Mouse (Mus musculus) c-Kit-positive CD71-positive TER-119-positive erythroid progenitor cells, embryonic 14.5 days (primary cell): ENCODE results near the gene Zkscan1.

Experiments
- DNase-seq: peaks from one replicate; pipeline ENCODE4 v3.0.0-alpha.2; 2013; ENCODE audit warnings: low spot score

Zkscan1 gene

DNA sequence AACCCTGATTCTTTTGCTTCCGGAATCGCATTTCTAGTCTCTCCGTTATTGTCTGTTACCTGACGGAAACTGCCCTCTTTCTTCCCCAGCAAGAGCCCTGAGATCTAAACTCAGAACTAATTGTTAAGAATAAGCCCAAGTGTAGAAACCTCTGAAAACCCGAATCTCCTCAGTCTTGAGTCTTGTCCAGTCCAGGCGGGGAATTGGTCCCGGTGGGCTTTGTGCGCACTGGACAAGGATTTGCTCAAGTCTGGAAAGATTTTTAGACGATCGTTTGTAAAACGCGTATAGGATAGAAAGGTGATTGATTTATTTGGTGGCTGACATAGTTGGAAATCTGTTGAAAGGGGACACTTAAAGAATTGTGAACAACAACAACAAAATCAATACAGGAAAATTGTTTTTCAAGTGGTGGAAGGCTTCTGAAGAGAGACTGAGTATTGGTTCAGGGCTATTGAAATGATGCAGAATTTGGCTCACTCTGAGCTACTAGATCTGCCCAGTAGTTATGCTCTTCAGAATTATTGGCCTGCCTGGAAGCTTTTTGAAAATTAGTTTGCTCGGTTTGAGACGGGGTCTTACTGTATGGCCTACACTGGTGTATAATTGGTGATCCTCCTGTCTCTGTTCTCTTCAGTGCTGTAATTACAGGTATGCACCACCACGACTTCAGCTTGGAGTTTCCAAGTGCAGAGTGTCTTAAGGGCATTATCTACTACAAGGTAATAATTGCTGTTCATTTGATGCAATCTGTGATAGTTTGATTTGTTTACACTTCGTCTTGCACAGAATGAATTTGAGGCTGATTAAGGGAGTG is 32.5 kb downstream of the Zkscan1 start:
- DNase-seq, result peak; percentile 16

GRCm38 (mm10) chr5:138118041-138118440 is 33.2 kb downstream of the Zkscan1 start:
- no peak for DNase-seq

DNA sequence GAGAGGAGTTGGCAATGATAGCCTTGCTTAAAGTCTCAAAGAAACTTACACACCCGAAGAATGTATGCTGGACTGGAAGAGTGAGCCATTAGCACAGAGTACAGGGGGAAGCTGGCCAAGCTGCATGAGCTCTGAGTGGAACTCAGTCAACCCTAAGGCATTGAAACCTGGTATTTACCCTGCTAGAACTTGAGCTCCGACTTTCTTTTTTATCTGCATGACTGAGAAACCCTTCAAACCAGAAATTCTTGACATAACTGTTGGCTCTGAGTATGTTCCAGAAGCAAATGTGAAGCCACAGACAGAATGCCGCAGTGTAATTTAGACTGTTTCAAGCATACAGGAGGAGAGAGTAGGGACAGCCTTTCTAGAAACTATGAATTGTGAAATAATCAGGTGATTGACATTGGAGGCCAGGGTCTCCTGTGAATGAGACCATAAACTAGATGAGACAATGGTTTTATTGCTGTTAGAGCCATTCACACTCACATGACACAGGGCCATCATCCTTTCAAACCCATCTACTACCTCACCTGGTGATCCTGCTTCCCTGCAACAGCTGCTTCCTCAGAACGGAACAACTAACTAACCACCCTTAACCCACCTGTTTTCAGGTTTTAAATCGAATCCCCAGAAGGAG is 47.7 kb downstream of the Zkscan1 start:
- DNase-seq, result no peak

- DNase-seq, result peak; percentile 37
These were observed 52.4 kb downstream of the Zkscan1 start for GRCm38 (mm10) chr5:138137257-138137656.

DNA sequence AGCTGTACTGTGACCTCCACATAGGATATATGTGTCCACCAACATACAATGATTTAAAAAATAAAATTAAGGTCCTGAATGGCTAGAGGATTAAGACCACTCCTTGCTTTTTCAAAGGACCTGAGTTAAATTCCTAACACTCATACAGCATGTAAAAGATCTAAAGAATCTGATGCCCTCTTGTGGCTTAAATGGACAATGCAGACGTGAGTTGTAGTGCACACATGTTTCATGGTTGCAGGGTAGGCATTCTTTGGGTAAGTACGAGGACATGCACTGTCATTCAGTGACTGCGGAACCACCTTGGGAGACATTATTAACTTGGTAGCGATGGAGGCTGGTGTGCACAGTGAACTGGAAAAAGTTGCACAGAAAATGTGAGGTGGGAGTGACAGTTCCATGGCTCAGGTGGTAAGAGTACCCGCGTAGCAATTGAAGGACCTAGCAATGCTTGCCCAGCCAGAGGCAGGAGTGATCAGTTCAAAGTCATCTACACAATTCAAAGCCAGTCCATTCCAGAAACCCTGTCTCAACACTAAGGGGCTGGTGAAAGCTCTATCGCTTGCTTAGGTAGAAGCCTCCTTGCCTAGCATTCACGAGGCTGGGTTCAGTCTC is 53.2 kb downstream of the Zkscan1 start:
- peak; percentile 66 for DNase-seq

DNA sequence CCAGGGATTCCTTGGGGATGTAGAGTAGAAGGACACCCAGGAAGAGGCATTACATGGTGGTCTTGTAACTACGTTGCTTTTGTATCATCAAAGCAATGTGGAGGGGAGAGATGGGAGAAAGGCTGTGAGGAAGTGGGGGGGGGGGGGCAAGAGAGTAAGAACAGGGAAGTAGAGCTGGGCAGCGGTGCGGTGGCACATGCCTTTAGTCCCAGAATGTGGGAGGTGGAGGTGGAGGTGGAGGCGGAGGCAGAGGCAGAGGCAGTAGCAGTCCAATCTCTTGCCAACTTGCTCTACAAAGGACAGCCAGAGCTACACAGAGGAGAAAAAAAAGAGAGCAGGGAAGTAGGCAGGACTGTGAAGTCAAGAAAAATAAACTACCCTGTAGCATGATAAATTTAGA is 53.7 kb downstream of the Zkscan1 start:
- DNase-seq, result no peak

- DNase-seq, result no peak
These were observed 69.5 kb downstream of the Zkscan1 start for GRCm38 (mm10) chr5:138154390-138154789.

GRCm38 (mm10) chr5:138155443-138155976 is 70.6 kb downstream of the Zkscan1 start, which contains the start of gene Zfp113:
Gene Zfp113 (minus strand): TSS chr5:138155744.
- peak; percentile 91 for DNase-seq
